Mouse (Mus musculus) frontal cortex, postnatal 10 days (tissue): ENCODE data around the gene Susd1.
A peak's percentile ranks its signal among the peaks of the same experiment; 100 is the strongest.

Experiments used
- DNase-seq, 2 experiments: peaks; one replicate each; pipeline ENCODE4 v3.0.0; 2022; ENCODE audit warnings: low spot score in 2 of 2, mixed read lengths in 1 of 2

The Susd1 gene

DNA sequence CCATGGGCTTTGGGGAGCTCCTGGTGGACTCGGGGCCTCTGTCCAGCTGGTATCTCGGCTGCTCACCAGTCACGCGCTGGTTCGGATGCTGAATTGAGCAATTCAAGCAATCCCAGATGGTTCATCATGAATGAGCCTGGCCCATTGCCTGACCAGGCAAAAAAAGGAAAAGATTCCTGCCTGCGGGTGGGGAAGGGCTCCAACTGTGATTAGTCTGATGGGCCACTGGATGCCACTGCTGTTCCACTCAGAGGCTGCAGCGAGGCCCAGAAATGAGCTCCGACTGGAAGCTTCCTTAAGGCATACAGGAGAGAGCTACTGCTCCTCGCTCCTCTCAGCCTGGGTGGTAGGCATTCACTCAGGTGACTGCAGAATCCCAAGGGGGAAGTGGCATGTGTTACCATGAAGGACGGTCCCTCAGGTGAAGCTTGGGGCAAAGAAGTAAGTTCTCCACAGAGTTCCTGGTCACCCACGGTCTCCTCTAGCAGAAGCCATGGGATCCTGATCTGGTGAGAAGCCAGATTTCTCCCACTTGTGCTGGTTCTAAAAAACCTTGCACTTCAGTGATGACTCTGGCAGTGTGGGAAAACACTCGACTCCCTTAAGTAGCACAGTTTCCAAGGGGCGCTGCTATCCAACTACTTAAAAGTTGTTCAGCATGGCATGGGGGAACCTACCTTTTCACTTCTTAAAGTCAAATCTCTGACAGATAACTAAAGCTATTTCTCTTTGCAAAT, 57.3 kb downstream of the Susd1 start:
- peak; percentile 73 to 74 for DNase-seq

- no peak for DNase-seq
Observed at GRCm38 (mm10) chr4:59380478-59380877, 58.0 kb downstream of the Susd1 start.

DNA sequence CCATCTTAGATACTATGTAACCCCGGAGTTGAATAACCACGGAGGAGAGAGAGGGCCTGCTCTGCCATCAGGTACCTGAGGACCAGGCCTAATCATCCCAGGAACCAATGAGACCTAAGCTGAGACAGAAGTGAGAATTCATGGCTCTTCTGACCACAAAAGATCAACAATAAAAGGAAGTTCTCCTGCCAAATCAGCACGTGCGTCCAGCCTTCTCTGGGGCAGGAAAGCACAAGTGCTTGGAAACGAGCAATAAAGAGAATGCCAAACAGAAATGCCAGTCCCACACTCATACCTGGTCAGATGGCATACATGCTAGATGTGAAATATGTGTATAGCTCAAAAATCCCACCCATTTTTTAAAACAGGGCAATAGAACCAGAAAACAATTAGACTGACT, 58.6 kb downstream of the Susd1 start:
- DNase-seq: no peak

DNA sequence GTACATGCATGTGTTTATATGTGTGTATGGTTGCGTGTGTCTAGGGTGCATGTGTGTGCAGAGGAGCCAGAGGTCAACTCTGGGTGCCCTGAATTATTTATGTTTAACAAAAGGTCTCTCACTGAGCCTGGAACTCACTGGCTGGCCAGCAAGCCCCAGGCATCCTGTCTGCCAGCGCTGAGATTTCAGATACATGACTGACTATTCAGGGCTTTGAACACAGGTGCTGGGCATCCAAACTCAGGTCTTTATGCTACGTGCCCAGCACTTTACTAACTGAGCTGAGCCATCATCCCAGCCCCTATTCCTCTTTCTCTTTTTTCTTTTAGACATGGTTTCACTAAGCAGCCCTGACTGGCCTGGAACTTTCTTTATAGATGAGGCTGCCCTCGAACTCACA, 59.8 kb downstream of the Susd1 start:
- DNase-seq: no peak

DNA sequence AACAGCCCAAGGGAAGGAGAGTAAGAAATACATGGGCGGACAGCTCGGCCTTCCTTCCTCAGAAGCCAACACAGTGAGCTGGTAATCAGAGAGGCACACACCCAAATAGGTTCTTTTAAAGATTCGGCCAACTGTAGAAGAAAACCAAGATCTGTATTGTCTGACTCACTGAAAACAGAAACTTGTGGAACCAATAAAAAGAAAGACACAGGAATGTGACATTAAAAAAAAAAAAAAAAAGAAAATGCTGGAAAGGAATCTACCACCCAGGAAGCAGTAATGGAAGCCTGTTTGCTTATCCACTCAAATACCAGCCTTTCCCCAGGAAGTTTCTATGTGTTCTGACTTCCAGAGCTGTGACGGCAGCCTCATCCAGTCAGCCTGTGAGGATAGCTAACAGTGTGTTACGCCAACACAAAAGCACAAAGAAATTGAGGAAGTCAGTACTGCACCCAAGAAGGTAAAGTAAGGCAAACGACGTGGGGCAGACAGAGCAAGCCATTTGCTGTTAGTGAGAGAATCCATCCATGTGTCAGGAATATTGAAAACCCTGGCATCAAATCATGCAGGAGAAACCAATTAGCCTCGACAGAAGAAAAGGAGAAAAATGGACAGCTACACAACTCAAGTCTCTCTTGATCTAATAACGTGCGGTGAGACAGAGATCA, 64.0 kb downstream of the Susd1 start:
- no peak for DNase-seq

- DNase-seq: no peak
Observed at GRCm38 (mm10) chr4:59372546-59373157, 65.8 kb downstream of the Susd1 start.

DNA sequence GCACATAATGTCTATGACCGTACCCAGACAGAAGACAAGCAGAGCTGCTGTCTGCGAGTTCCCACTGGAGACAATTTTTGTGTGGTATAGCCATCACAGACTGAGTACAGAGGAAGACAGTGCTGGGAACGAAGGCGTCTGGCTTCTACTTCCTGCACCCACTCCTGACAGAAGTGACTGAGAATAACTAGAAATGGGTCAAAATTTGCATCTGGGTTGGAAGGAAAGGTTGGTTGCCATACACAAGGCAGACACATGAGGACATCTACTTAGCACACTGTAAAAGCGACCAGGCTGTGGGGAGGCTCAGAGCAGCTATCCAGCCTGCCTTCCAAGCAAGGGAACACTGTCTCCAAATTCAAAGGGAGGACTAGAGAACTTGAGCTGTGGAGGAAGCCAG, 66.5 kb downstream of the Susd1 start:
- DNase-seq: no peak

- no peak for DNase-seq
Observed at GRCm38 (mm10) chr4:59369941-59370340, 68.5 kb downstream of the Susd1 start.

GRCm38 (mm10) chr4:59368118-59368517, 70.3 kb downstream of the Susd1 start:
- DNase-seq: no peak

GRCm38 (mm10) chr4:59366206-59366605, 72.2 kb downstream of the Susd1 start:
- no peak for DNase-seq

- no peak for DNase-seq
Observed at GRCm38 (mm10) chr4:59365571-59365970, 72.9 kb downstream of the Susd1 start.

DNA sequence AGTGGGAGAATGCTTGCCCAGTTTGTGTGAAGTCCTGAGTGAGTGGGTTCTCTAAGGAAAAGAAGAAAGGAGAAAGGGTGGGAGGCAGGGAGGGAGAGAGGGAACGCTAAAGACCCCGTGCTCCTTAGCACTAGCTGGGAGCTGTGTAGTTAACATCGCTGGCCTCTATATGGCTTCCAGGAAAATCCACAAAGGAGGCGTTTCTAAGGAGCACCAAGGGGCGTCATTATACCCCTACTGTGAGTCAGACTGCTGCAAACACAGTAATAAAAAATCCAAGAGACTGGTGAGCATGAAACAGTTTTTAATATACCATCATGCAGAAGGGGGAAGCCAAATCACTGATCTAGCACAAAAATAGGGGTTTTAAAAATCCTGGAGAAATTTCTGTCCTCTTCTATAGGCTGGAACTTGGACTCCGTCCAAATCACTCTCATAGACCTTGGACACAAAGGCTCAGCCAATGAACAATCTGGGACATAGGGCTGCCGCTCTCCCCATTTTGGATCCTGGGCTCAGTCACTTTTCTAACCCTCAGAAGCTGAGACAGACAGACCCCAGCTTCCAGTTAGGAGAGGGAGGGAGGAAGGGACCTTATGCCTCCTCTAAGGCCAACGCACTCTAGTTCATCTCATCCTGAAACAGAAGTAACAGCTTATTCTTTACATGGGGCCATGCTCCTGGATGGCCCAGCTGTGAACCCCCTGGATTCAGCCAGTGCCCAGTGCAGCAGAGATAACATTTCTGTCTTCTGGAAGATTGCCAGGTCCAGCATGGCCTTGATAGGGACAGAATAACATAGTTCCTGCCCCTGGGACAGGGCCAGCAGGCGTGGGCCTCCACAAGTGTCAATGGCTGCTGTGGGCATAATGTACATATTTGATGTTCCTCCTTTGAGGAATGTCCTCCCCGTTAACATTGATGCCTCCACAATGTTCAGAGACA, 73.9 kb downstream of the Susd1 start:
- no peak for DNase-seq

- DNase-seq: no peak
Observed at GRCm38 (mm10) chr4:59363041-59363440, 75.4 kb downstream of the Susd1 start.

DNA sequence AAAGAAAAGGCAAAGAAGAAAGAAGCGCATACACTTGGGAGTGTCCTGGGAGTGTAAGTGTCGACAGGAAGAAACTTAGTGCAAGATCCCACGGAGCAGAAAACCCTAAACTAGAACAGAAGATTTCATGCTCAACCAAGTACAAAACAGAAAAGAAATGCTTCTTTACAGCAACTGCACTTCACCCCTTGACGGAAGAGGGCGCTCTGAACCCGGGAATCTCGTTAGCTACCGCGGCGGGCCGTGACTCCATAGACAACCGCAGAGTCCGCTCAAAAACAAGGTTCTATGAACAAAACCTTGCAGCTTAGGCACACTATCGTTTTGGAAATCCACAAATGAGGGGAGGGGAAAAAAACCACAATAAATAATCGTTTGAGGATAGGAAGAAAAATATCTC, 77.7 kb downstream of the Susd1 start:
- peak in 1 of 2 experiments; percentile 71 for DNase-seq

GRCm38 (mm10) chr4:59359921-59360320, 78.5 kb downstream of the Susd1 start:
- no peak for DNase-seq

DNA sequence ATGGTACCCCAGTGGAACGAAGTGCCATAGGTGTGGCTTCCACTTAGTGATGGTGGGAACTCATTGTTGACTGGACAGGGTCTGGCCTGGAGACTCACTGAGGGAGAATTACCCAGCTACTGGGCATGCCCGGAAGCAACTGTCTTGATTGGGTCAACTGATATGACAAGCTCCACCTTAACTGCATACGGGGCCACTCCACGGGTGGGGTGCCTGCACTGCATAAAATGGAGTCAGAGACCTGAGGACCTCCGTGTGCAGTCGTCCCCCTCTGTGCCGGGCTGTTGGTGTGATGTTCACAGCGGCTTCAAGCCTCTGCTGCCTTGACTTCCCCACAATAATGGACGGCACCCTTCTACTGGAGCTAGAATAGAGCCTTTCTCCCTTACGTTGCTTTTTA, 79.5 kb downstream of the Susd1 start:
- no peak for DNase-seq

- DNase-seq: no peak
Observed at GRCm38 (mm10) chr4:59355421-59355820, 83.0 kb downstream of the Susd1 start.

- no peak for DNase-seq
Observed at GRCm38 (mm10) chr4:59354666-59355065, 83.8 kb downstream of the Susd1 start.

- no peak for DNase-seq
Observed at GRCm38 (mm10) chr4:59351938-59352337, 86.5 kb downstream of the Susd1 start.

DNA sequence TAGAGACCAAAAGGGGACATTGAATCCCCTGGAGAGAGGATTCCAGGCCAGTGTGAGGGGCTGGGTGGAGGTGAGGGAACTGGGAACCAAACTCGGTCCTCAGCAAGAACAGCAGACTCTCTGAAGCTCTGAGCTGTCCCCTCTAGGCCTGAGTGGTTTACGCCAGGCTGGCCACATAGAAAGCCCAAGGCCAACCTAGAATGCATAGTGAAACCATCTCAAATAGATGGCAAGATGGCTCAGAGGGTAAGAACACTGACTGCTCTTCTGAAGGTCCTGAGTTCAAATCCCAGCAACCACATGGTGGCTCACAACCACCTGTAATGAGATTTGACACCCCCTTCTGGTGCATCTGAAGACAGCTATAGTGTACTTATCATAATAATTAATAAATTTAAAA, 88.1 kb downstream of the Susd1 start:
- no peak for DNase-seq

DNA sequence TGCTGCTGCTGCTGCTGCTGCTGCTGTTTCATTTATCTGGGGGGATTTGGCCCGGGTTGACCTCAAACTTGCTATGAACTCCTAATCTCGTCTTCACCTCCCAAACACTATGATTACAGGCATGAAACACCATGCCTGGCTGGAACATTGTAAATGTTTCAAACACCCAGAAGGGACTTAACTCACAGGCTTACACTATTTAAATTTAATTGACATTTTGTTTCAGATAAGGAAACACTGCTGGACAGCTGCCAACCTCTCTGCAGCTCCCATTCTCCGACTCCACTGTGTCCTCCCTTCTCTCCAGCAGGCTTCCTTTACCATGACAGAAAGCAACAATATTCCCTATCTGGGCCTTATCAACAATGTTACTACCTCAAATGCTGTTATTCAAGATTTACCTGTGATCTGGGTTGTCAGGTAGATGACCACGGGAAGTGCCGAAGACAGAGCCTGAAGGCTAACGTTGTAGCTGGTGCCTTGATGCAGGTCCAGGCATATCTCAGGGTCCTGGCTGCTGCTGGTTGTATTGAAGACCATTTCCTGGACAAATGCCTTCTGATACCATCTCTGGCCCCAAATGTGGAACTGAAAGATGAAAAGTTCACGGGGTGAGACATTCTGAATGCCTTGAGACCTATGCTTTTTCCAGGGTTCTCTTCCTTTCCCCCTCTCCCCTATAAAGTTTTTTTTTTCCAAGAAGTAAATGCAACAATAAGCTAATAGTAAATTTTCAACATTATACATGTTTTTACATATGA, 88.8 kb downstream of the Susd1 start:
- no peak for DNase-seq
